Mouse (Mus musculus) lung, postnatal 0 days (tissue): Measurements from ENCODE around the gene Zc3h14. TPM values are rescaled to one million over a fixed set of nuclear protein-coding genes. Genes with fewer than 3 reads are reported as not detected.

Source experiments
- ATAC-seq: fragments of 200-750 bp; cut with Nextera tagmentation; 2 replicates; pipeline ENCODE4 v1.8.0; 2017; ENCODE audit warnings: moderate library complexity
- DNase-seq: peaks from one replicate; pipeline ENCODE4 v3.0.0-alpha.2; 2016; ENCODE audit warnings: low spot score
- H3K27ac ChIP-seq: fragments of 300-500 bp; sonication (generic); 2 replicates; pipeline ENCODE4 v1.5.1; 2014; ENCODE audit warnings: antibody characterized with exemption, mild to moderate bottlenecking, low read length, mixed read lengths
- H3K27me3 ChIP-seq: fragments of 300-500 bp; sonication (generic); replicated peaks from 2 replicates; pipeline ENCODE4 v1.6.1; 2014; ENCODE audit warnings: low read length, mixed read lengths; ENCODE audit not compliant: insufficient read depth
- H3K36me3 ChIP-seq: fragments of 300-500 bp; sonication (generic); 2 replicates; pipeline ENCODE4 v1.6.1; 2014; ENCODE audit warnings: low read length, mixed read lengths; ENCODE audit not compliant: insufficient read depth
- H3K4me1 ChIP-seq: fragments of 300-500 bp; sonication (generic); 2 replicates; pipeline ENCODE4 v1.6.1; 2014; ENCODE audit warnings: antibody characterized with exemption, low read depth, low read length, mixed read lengths; ENCODE audit not compliant: insufficient read depth
- H3K4me2 ChIP-seq: fragments of 300-500 bp; sonication (generic); replicated peaks from 2 replicates; pipeline ENCODE4 v1.6.1; 2014; ENCODE audit warnings: low read depth, mild to moderate bottlenecking, low read length, moderate library complexity, mixed read lengths
- H3K4me3 ChIP-seq: fragments of 300-500 bp; sonication (generic); 2 replicates; pipeline ENCODE4 v1.5.1; 2014; ENCODE audit warnings: low read depth, low read length
- H3K9ac ChIP-seq: fragments of 300-500 bp; sonication (generic); replicated peaks from 2 replicates; pipeline ENCODE4 v1.6.1; 2014; ENCODE audit warnings: low read depth, mild to moderate bottlenecking
- H3K9me3 ChIP-seq: fragments of 300-500 bp; sonication (generic); 2 replicates; pipeline ENCODE4 v1.6.1; 2016; ENCODE audit warnings: low read length, mixed read lengths
- CTCF ChIP-seq: IDR thresholded peaks from 2 replicates; pipeline ENCODE4 v1.5.1; 2016; ENCODE audit warnings: antibody characterized with exemption, mild to moderate bottlenecking
- EP300 ChIP-seq: IDR thresholded peaks from 2 replicates; pipeline ENCODE4 v1.6.1; 2016; ENCODE audit warnings: antibody characterized with exemption, mild to moderate bottlenecking, control low read depth
- WGBS: fragments of 180-500 bp; shearing (Covaris S2); extraction: QIAGEN DNeasy Blood & Tissue Kit; methylation state at CpG from one replicate; pipeline ENCODE4 v1.1.7; 2014; 5-methylcytosine and 5-hydroxymethylcytosine counted together
- polyA plus RNA-seq: library from polyadenylated mRNA; unstranded; fragments of >200 nt; fragmentation: Nextera tagmentation; extraction: Ambion mirVana; gene quantifications from 2 replicates; pipeline ENCODE4 v1.2.1, GENCODE M21; 2015

Zc3h14 gene
- polyA plus RNA-seq, 1 experiment from 2014 or later, result 61.7 TPM

DNA sequence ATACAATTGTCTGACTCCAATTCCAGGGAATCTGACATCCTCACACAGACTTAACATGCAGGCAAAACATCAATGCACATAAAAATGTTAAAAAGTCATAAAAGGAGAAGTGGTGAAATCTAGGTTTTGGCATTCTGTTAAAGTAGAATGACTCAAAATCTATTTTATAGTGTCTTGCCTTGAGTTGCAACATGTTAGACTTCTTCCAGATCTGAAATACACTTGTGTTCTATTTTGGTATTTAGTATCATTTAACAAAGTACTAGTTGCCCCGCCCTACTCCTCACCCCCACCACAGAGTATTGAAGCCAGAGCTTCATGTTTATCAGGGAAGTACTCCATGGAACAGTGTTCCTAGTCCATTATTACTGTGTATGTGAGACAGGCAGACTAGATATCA is 37.5 kb downstream of the Zc3h14 start:
- H3K4me2 ChIP-seq, result no peak overlapping the region
- no peaks in the 10 kb centered on the region for H3K27me3 ChIP-seq
- no peak overlapping the region for H3K9ac ChIP-seq
- DNase-seq, result peak; percentile 11
- no peaks in the 10 kb centered on the region for H3K9me3 ChIP-seq
- WGBS, result 96% methylated on average over 1 of the region's 1 CpGs
- no peak overlapping the region for H3K4me3 ChIP-seq
- no peak overlapping the region for H3K27ac ChIP-seq
- no peaks in the 10 kb centered on the region for H3K4me1 ChIP-seq
- TF ChIP-seq CTCF (no peak), EP300 (no peak)
- no peak for ATAC-seq
- H3K36me3 ChIP-seq, result peaks cover 30% of the 10 kb centered on the region

DNA sequence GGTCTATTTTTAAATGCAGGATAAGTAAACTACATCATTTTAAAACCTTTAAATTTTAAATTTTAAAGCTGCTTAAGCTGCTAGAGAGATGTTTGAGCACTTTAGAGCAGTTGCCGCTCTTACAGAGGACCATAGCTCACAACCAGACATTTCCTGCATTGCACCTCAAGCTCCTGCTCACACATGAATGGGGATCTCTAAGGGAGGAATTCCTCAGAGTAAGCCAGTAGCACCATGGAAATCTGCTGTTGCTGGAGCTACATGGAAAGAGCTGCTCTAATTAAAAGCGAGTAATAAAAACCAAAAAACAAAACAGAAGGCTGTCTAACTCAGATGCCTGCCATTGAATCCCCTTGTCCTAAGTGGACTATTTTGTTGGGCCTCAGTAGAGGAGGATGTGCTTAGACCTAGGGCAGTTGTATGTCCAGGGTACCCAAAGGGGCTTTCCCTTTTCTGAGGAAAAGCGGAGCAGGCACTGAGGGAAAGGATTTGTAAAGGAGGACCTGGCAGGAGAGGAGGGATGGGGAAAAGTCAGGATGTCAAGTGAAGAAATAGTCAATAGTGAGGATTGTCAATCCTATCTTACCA is 49.1 kb downstream of the Zc3h14 start:
- H3K27ac ChIP-seq, result no peak overlapping the region
- 96% methylated on average over 3 of the region's 3 CpGs for WGBS
- peaks cover under 1% of the 10 kb centered on the region; the same call in 1 of the 2 replicates for H3K36me3 ChIP-seq

DNA sequence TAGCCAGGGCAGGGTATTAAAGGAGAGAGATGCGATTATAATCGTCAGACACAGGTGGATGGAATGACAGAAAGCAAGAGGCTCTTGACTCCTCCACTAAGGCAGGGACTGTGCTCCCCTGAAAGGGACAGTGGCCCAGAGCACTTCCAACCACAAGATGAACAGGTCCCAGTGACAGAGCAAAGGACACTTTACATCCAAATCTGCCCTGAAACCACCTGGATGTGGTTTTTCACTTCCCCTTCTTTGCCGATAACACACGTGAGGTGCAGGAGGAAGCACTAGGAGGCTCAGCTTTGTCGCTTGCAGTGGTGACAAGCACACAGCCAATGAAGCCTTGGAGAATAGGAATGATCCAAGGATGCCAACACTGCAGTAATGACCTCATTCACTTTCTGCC is 53.6 kb downstream of the Zc3h14 start:
- no peaks in the 10 kb centered on the region for H3K27me3 ChIP-seq
- H3K27ac ChIP-seq, result no peak overlapping the region
- no peaks in the 10 kb centered on the region for H3K9me3 ChIP-seq
- TF ChIP-seq CTCF, result no peak
- no peak for TF ChIP-seq EP300
- H3K4me2 ChIP-seq, result no peak overlapping the region
- WGBS, result 78% methylated on average over 5 of the region's 5 CpGs
- H3K36me3 ChIP-seq, result no peaks in the 10 kb centered on the region; the same call in 1 of the 2 replicates
- no peak for DNase-seq
- H3K4me1 ChIP-seq, result no peaks in the 10 kb centered on the region
- no peak overlapping the region for H3K4me3 ChIP-seq
- H3K9ac ChIP-seq, result no peak overlapping the region
- no peak for ATAC-seq

More for the DNA sequence above, 49.1 kb downstream of the Zc3h14 start:
- H3K4me1 ChIP-seq, result no peaks in the 10 kb centered on the region
- ATAC-seq (no peak), DNase-seq (no peak)
- H3K9me3 ChIP-seq, result no peaks in the 10 kb centered on the region
- no peak overlapping the region for H3K4me3 ChIP-seq
- no peak overlapping the region for H3K4me2 ChIP-seq
- no peak overlapping the region for H3K9ac ChIP-seq
- TF ChIP-seq EP300 (no peak), CTCF (no peak)
- no peaks in the 10 kb centered on the region for H3K27me3 ChIP-seq

DNA sequence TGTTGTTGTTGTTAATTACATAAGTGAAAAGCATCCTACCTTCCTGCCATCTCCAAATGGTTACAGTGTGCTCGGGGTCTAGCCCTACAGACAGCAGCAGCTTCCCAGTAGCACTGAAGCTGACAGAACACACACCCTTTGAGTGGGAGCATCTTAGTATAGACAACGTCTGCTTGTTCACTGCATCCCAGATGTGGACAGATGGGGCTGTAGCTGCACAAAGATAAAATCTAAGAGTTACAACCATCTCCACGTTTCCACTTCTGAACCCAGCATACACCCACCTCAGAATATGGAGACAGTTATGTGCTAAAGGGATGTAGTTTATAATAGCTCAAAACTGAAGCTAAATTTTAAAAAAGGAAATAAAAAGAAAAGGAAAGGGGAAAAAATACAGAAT is 55.5 kb downstream of the Zc3h14 start:
- Histone ChIP-seq H3K4me2 (no peak overlapping the region), H3K4me3 (no peak overlapping the region), H3K9ac (no peak overlapping the region), H3K27me3 (no peaks in the 10 kb centered on the region), H3K4me1 (no peaks in the 10 kb centered on the region), H3K27ac (no peak overlapping the region), H3K36me3 (no peaks in the 10 kb centered on the region), H3K9me3 (no peaks in the 10 kb centered on the region)
- no peak for DNase-seq
- TF ChIP-seq EP300, result no peak
- WGBS, result 72% methylated on average over 3 of the region's 3 CpGs
- ATAC-seq, result no peak

DNA sequence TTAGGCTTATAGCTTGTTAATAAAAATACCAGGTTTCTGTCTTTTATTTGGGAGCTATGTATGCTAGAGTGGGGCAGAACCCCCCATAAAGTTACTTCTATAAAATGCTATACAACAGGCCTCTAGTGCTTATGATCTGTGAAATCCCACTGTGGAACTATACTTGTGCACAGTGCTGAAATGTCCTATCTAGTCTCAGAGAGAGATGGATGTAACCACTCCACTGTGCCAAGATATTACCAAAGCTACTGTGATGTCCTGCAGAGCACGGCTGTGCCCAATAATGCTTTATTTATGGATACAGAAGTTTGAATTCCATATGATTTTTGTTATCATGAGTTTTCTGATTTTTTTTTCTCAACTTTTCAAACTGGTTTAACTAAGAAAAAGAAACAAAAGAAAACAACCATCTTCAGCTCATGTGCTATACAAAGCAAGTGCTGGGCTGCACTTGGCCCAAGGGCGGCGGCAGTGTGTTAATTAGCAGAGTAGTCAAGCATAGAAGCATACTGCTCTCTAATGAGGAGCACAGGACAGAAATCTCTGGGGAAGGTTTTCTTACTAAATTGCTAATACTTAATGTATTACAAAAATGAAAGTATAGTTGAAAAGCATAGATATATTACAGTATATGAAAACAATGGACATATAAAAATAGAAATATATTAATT is 57.4 kb downstream of the Zc3h14 start:
- no peak for DNase-seq

DNA sequence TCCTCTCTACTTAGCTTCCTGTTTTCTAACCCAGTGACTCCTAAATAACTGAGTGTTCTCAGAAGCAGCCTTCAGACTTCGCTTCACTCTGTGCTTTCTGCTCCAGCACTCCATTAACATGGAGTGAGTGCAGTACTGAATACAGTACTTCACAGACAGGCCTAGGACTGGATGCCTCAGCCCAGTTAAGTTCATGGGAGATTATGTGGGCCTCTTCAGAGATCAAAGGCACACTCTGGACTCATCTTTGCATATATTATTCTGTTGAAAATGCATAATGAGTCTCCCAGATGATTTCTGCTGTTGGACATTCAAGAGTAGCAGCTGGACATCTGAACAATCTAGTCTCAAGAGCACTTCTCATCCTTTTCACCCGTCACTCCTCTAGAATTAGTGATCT is 74.0 kb downstream of the Zc3h14 start:
- TF ChIP-seq EP300 (no peak), CTCF (no peak)
- 82% methylated on average over 2 of the region's 2 CpGs for WGBS

More for the DNA sequence above, 57.4 kb downstream of the Zc3h14 start:
- 85% methylated on average over 3 of the region's 3 CpGs for WGBS
- Histone ChIP-seq H3K9ac (no peak overlapping the region), H3K27me3 (no peaks in the 10 kb centered on the region), H3K4me2 (no peak overlapping the region), H3K4me3 (no peak overlapping the region), H3K4me1 (no peaks in the 10 kb centered on the region), H3K9me3 (no peaks in the 10 kb centered on the region), H3K36me3 (no peaks in the 10 kb centered on the region), H3K27ac (no peak overlapping the region)
- ATAC-seq, result no peak
- TF ChIP-seq EP300, result no peak
- TF ChIP-seq CTCF, result no peak

More for the DNA sequence above, 74.0 kb downstream of the Zc3h14 start:
- no peak for ATAC-seq
- Histone ChIP-seq H3K9ac (no peak overlapping the region), H3K27ac (no peak overlapping the region), H3K4me1 (no peaks in the 10 kb centered on the region), H3K36me3 (no peaks in the 10 kb centered on the region), H3K4me2 (no peak overlapping the region), H3K27me3 (no peaks in the 10 kb centered on the region), H3K9me3 (no peaks in the 10 kb centered on the region), H3K4me3 (no peak overlapping the region)
- DNase-seq, result no peak
